Mouse (Mus musculus) lung, embryonic 14.5 days (tissue): ENCODE measurements around the gene Prkn. TPM values are rescaled to one million over a fixed set of nuclear protein-coding genes. Genes with fewer than 3 reads are reported as not detected.

Experiments used
- ATAC-seq: fragments of 200-750 bp; cut with Nextera tagmentation; 2 replicates; pipeline ENCODE4 v1.8.0; 2017; ENCODE audit warnings: mild to moderate bottlenecking, moderate TSS enrichment, moderate library complexity; ENCODE audit not compliant: insufficient read depth
- DNase-seq: peaks from one replicate; pipeline ENCODE4 v3.0.0-alpha.2; 2015
- H3K27ac ChIP-seq: fragments of 300-500 bp; sonication (generic); 2 replicates; pipeline ENCODE4 v1.5.1; 2014; ENCODE audit warnings: low read depth, mild to moderate bottlenecking, moderate library complexity
- H3K27me3 ChIP-seq: fragments of 300-500 bp; sonication (generic); 2 replicates; pipeline ENCODE4 v1.6.1; 2014; ENCODE audit warnings: low read length, control low read depth; ENCODE audit not compliant: insufficient read depth
- H3K36me3 ChIP-seq: fragments of 300-500 bp; sonication (generic); 2 replicates; pipeline ENCODE4 v1.6.1; 2014; ENCODE audit warnings: control low read depth; ENCODE audit not compliant: insufficient read depth
- H3K4me1 ChIP-seq: fragments of 300-500 bp; sonication (generic); 2 replicates; pipeline ENCODE4 v1.6.1; 2014; ENCODE audit warnings: antibody characterized with exemption, control low read depth; ENCODE audit not compliant: insufficient read depth
- H3K4me2 ChIP-seq: fragments of 300-500 bp; sonication (generic); 2 replicates; pipeline ENCODE4 v1.6.1; 2014; ENCODE audit warnings: mild to moderate bottlenecking
- H3K4me3 ChIP-seq: fragments of 300-500 bp; sonication (generic); 2 replicates; pipeline ENCODE4 v1.5.1; 2014; ENCODE audit warnings: low read depth, low read length
- H3K9ac ChIP-seq: fragments of 300-500 bp; sonication (generic); 2 replicates; pipeline ENCODE4 v1.6.1; 2014
- H3K9me3 ChIP-seq: fragments of 300-500 bp; sonication (generic); 2 replicates; pipeline ENCODE4 v1.6.1; 2016; ENCODE audit warnings: low read depth, low read length, control low read depth
- CTCF ChIP-seq: IDR thresholded peaks from 2 replicates; pipeline ENCODE4 v1.5.1; 2016; ENCODE audit warnings: antibody characterized with exemption, low read depth
- WGBS: fragments of 180-500 bp; shearing (Covaris S2); extraction: QIAGEN DNeasy Blood & Tissue Kit; methylation state at CpG from one replicate; pipeline ENCODE4 v1.1.7; 2014; 5-methylcytosine and 5-hydroxymethylcytosine counted together
- polyA plus RNA-seq: library from polyadenylated mRNA; unstranded; fragments of >200 nt; fragmentation: Nextera tagmentation; extraction: Ambion mirVana; gene quantifications from 2 replicates; pipeline ENCODE4 v1.2.1, GENCODE M21; 2014

Gene Prkn
- polyA plus RNA-seq, 1 experiment from 2014 or later: 1.0 TPM

DNA sequence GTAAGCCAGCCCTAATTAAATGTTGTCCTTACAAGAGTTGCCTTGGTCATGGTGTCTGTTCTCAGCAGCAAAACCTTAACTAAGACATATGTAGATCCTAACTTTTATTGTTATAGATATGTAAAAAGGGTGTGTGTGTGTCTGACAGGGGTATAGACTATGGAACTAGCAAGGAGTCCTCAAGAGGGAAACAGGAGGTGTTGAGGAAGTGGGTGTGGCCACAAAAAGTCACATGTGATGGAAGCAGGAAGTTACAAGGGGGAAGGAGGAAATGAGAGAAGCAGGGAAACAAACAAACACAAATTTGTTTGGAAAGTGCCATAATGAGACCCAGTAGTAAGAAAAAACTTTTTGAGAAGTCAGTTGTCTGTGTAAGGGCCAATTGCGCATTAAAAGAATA lies 1253.8 kb downstream of the Prkn start:
- Histone ChIP-seq H3K9ac (no peak overlapping the region), H3K4me3 (no peak overlapping the region), H3K27ac (no peak overlapping the region), H3K27me3 (no peaks in the 10 kb centered on the region), H3K4me2 (no peak overlapping the region), H3K4me1 (no peaks in the 10 kb centered on the region), H3K9me3 (no peaks in the 10 kb centered on the region), H3K36me3 (no peaks in the 10 kb centered on the region)
- TF ChIP-seq CTCF: no peak
- ATAC-seq (no peak), DNase-seq (no peak)
- 91% methylated on average over 1 of the region's 1 CpGs for WGBS

DNA sequence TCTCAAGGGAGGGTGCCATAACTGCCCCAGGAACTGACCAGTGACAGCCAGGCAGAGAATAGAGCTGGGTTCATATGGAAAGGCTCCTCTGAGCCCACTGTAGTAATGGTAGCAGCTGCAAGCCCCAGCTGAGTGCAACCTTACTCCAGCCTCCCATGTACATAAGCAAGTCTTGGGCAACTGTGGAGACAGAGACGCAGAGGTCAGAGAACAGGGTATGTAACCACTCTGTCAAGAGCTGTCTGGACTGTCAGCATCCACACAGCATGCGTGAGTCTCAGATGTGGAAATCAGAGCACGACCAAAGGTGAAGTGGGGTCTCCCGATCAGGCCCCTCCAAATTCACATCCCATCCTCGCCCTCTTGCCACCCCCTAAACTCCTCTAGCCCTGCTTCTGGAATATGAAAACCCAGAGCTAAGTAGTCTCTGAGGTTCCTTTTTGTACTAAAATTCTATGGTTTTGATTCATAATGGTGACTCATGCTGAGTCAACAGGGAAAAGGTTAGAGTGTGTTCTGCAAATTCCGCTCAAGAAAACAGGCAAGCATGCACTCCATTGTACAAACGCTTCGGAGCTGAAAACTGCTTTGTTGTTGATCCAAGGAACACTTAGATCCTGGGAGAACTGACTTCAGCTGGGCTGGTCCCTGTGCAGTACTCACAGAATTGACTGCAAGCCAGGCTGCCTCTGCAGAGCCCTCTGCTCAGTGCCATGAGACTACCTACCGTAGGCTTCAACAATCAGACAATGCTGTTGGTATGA lies 1254.8 kb downstream of the Prkn start:
- no peak overlapping the region for H3K27ac ChIP-seq

GRCm38 (mm10) chr17:12099415-12099814 lies 1259.2 kb downstream of the Prkn start:
- no peaks in the 10 kb centered on the region for H3K36me3 ChIP-seq

More for the DNA sequence above, 1254.8 kb downstream of the Prkn start:
- Histone ChIP-seq H3K9ac (no peak overlapping the region), H3K9me3 (no peaks in the 10 kb centered on the region), H3K36me3 (no peaks in the 10 kb centered on the region), H3K4me2 (no peak overlapping the region), H3K4me3 (no peak overlapping the region), H3K27me3 (no peaks in the 10 kb centered on the region), H3K4me1 (no peaks in the 10 kb centered on the region)
- WGBS: 73% methylated on average over 9 of the region's 9 CpGs
- no peak for TF ChIP-seq CTCF
- ATAC-seq: no peak
- DNase-seq: peak; percentile 29

GRCm38 (mm10) chr17:12102326-12102725 lies 1262.1 kb downstream of the Prkn start:
- H3K9ac ChIP-seq: no peak overlapping the region
- TF ChIP-seq CTCF: no peak
- H3K27me3 ChIP-seq: no peaks in the 10 kb centered on the region
- H3K9me3 ChIP-seq: no peaks in the 10 kb centered on the region
- no peak overlapping the region for H3K4me3 ChIP-seq
- ATAC-seq (no peak), DNase-seq (no peak)
- 90% methylated on average over 10 of the region's 10 CpGs for WGBS
- H3K36me3 ChIP-seq: no peaks in the 10 kb centered on the region
- H3K4me1 ChIP-seq: no peaks in the 10 kb centered on the region
- H3K27ac ChIP-seq: no peak overlapping the region
- no peak overlapping the region for H3K4me2 ChIP-seq

More at GRCm38 (mm10) chr17:12099415-12099814, 1259.2 kb downstream of the Prkn start:
- no peak overlapping the region for H3K27ac ChIP-seq
- no peak for TF ChIP-seq CTCF
- H3K4me2 ChIP-seq: no peak overlapping the region
- ATAC-seq: no peak
- no peaks in the 10 kb centered on the region for H3K27me3 ChIP-seq
- no peak overlapping the region for H3K4me3 ChIP-seq
- H3K4me1 ChIP-seq: no peaks in the 10 kb centered on the region
- no peak overlapping the region for H3K9ac ChIP-seq
- H3K9me3 ChIP-seq: no peaks in the 10 kb centered on the region
- DNase-seq: no peak

DNA sequence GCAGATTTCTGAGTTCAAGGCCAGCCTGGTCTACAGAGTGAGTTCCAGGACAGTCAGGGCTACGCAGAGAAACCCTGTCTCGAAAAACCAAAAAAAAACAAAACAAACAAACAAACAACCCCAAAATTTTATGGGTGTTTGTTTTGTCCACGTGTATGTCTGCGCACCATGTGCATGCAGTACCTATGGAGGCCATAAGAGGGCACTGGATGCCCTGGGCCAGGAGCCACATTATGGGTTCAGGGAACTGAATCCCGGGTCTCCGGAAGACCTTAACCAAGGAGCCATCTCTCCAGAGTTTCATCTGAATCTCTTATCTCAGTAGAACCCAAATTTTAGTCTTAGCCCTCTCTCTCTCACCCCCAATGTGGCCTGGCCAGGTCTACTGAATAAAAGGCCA lies 1263.6 kb downstream of the Prkn start:
- peak; percentile 60 for TF ChIP-seq CTCF

DNA sequence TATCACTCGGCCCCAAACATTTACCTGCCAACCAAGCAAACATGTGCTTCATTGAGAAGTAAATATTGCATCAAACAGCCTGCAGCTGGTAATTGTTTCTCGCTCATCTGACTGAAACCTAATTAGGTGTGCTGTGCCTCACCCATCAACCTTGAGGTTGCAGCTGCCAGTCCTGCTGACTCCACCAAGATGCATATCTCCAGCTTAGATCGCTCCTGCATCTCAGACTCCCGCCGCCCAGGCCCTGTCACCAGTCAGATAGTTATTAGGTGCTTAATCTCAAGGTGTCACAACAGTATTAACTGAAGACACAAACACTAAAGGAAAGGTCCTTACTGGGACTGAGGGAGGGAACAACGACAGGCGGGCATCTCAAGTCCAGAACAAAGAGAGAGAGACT lies 1264.1 kb downstream of the Prkn start:
- H3K9me3 ChIP-seq: no peaks in the 10 kb centered on the region
- H3K4me2 ChIP-seq: no peak overlapping the region
- no peak overlapping the region for H3K27ac ChIP-seq
- H3K36me3 ChIP-seq: no peaks in the 10 kb centered on the region
- ATAC-seq (no peak), DNase-seq (no peak)
- H3K4me1 ChIP-seq: no peaks in the 10 kb centered on the region
- no peak overlapping the region for H3K4me3 ChIP-seq
- no peaks in the 10 kb centered on the region for H3K27me3 ChIP-seq
- no peak for TF ChIP-seq CTCF
- no peak overlapping the region for H3K9ac ChIP-seq
- 47% methylated on average over 7 of the region's 7 CpGs for WGBS

More for the DNA sequence above, 1263.6 kb downstream of the Prkn start:
- H3K4me1 ChIP-seq: no peaks in the 10 kb centered on the region
- no peaks in the 10 kb centered on the region for H3K9me3 ChIP-seq
- H3K36me3 ChIP-seq: no peaks in the 10 kb centered on the region
- H3K27ac ChIP-seq: no peak overlapping the region
- no peaks in the 10 kb centered on the region for H3K27me3 ChIP-seq
- WGBS: 75% methylated on average over 6 of the region's 6 CpGs
- ATAC-seq (no peak), DNase-seq (peak; percentile 55)
- no peak overlapping the region for H3K9ac ChIP-seq
- no peak overlapping the region for H3K4me3 ChIP-seq
- H3K4me2 ChIP-seq: no peak overlapping the region

- Histone ChIP-seq H3K9ac (no peak overlapping the region), H3K4me1 (no peaks in the 10 kb centered on the region), H3K27ac (no peak overlapping the region), H3K27me3 (no peaks in the 10 kb centered on the region), H3K4me2 (no peak overlapping the region), H3K9me3 (no peaks in the 10 kb centered on the region), H3K36me3 (no peaks in the 10 kb centered on the region), H3K4me3 (no peak overlapping the region)
- WGBS: 70% methylated on average over 6 of the region's 6 CpGs
- DNase-seq (no peak), ATAC-seq (no peak)
- TF ChIP-seq CTCF: no peak
Measured at GRCm38 (mm10) chr17:12104690-12105089, 1264.5 kb downstream of the Prkn start.

DNA sequence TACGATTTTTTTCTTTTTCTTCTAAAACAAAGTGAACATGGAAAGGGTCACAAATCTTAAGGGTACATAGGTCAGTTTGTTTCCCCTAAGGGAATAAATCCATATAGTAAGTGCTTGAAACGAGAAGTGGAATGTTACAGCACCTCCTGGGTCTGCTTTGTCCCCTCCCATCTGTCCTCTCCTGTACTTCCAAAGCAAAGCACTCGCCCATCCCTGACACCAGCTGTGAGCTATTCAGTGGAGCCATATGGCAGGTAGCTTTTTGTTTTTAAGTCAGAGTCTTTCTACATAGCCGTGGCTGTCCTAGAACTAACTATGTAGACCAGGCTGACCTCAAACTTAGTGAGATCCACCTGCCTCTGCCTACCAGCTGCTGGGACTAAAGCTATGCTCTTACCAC lies 1266.1 kb downstream of the Prkn start:
- Histone ChIP-seq H3K9me3 (no peaks in the 10 kb centered on the region), H3K36me3 (no peaks in the 10 kb centered on the region), H3K9ac (no peak overlapping the region), H3K27me3 (no peaks in the 10 kb centered on the region), H3K4me1 (no peaks in the 10 kb centered on the region), H3K4me3 (no peak overlapping the region), H3K27ac (no peak overlapping the region), H3K4me2 (no peak overlapping the region)
- ATAC-seq (no peak), DNase-seq (no peak)
- WGBS: 60% methylated on average over 4 of the region's 4 CpGs
- TF ChIP-seq CTCF: no peak

Other genes starting within 250 kb of the Prkn start
- 2.2 and 2.4 TPM in 2 replicates for gene Pacrg, start 73 bp upstream of the Prkn start, polyA plus RNA-seq